9 mouse cellular contexts compared by ENCODE assay signal in genomic region chr1:131797202-131797909, GRCm38 (mm10). TPM values are rescaled to one million over a fixed set of nuclear protein-coding genes. Genes with fewer than 3 reads are reported as not detected.
DNase-seq lines count a peak whose midpoint lies in the region; ATAC-seq lines count a peak whose summit lies in the region.
"Had no signal": no experiment of that assay in that cellular context is flagged by ENCODE, and none has a peak within 500 bp of the region (broad histone marks: within the 10 kb centered on the region; RNA-seq: fewer than 3 reads in every experiment).

Pm20d1 (plus strand) TSS chr1:131797381.

- intact Hi-C loops in heart, postnatal 25 days (cut with DNase I) = no loop called here

- no peak within 1 kb of the TSS for H3K9ac ChIP-seq in forebrain, embryonic 13.5 days

- WGBS in forebrain, embryonic 13.5 days = 6% methylated on average over 26 of the region's 26 CpGs

- H3K4me3 ChIP-seq in forebrain, embryonic 13.5 days = peak within 1 kb of the TSS; percentile 23

- ATAC-seq in forebrain, embryonic 13.5 days = no peak
- ATAC-seq: Patski had no signal

- no peak within 1 kb of the TSS for H3K27ac ChIP-seq in forebrain, embryonic 13.5 days

- peaks cover 8% of the 10 kb centered on the region; the same call in 1 of the 2 replicates for H3K4me1 ChIP-seq in forebrain, embryonic 13.5 days

- DNase-seq in B cell, adult 2 months = peak; percentile 6 to 14
- peak; percentile 85 for DNase-seq in adrenal gland, postnatal 14 days
- DNase-seq in heart, postnatal 25 days (ENCODE audit: low spot score) = peak; percentile 17
- DNase-seq in kidney, postnatal 25 days = peak; percentile 89 to 95
- peak; percentile 68 for DNase-seq in lung, postnatal 10 days
- DNase-seq in ovary, postnatal 36 days (ENCODE audit: low spot score) = peak; percentile 48
- no peak for DNase-seq in MN1 (ENCODE audit: low spot score)

- 0 out of 2 replicates have a peak, but pooled peaks cover 9% of the 10 kb centered on the region for H3K27me3 ChIP-seq in forebrain, embryonic 13.5 days

- H3K4me2 ChIP-seq in forebrain, embryonic 13.5 days = peak within 1 kb of the TSS; percentile 52

- no peaks in the 10 kb centered on the region for H3K36me3 ChIP-seq in forebrain, embryonic 13.5 days (ENCODE audit: poor library complexity, severe bottlenecking)

- no peaks in the 10 kb centered on the region for H3K9me3 ChIP-seq in forebrain, embryonic 13.5 days (replicated peaks)

RNA-seq across cellular contexts. Expression of gene Pm20d1, which starts in this region (rescaled TPM):
- 15.1 and 22.9 TPM in 2 replicates for total RNA-seq in adrenal gland, postnatal 14 days (2021)
- polyA plus RNA-seq in forebrain, embryonic 13.5 days (2015; fragmentation: Nextera tagmentation; extraction: Ambion mirVana) = 0.15 and 0.16 TPM in 2 replicates
- total RNA-seq in heart, postnatal 25 days (2021) = 1 to 10 TPM; 3.1 to 5.1 TPM
- polyA plus RNA-seq: Patski had no signal
